Mouse (Mus musculus): ENCODE data around the gene Tinagl1.

Gene Tinagl1

DNA sequence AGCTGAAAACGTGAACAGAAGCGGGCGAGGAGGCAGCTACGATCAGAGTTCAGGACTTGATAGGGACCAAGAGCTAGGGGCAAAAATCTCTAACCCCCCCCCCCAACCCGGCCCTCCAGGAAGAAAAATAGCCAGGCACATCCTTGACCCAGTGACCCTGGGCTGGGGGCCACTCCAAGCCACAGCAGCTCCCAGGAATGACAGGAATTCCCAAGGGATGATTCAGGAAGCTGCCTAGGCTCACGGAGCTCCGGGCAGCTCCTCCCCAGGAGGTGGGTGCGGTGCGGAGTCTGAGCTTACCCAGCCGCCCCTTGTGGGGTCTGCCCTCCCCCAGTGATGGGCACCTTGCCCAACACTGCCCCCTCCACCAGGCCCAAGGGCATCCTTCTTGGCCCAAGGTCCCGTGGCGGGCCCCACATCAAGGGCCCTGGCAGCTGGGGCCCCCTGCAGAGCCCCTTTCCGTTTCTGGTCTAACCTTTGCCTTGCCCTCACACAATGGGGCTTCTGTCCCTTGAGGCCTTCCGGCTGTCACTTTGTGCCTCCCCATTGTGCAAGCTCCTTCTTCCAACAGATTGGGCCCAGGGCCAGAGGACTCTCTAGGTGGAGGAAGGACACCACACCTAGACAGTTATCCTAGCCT, at the start of gene Tinagl1:
TSS of gene Tinagl1 (minus strand) at position 51 of the 640 bp plus-strand sequence.
- peak; percentile 61 to 72 for DNase-seq

DNA sequence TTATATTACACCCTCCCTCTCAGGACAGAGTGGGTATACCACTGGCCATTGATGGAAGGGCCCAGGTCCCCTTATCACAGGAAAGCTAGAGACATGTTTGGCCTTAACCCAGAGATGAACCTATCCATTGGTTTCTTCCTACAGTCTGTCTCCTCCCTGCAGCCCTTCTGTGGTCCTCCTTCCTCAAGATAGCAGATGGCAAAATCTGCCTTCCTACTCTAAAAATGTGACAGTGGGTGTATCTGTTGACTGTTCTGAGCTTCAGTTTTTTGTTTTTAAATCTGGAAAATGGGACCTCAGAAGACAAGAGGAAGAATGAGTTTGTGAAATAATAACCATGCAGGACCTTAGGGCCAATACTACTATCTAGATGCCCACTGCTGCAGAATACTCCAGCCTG, 49.1 kb upstream of the Tinagl1 start:
- no peak for DNase-seq

DNA sequence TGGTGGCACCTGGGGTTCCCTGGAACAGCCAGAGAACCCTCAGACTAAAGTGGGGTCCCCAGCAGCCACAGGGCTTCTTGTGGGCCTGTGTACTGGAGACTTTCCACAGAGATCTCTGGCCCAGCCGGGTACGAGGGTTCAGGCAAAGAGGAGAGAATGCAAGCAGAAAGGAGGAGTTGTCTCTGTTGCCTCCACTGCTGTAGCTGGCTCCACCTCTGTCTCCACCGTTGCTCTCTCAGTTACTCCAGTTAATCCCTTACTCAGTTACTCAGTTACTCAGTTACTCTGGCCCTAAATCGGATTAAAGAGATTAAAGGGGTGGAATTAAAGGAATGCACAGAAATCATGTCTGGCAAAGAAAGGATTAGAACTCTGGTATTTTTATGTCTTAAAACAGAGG, 47.3 kb upstream of the Tinagl1 start, which contains the start of gene Gm853:
TSS of gene Gm853 (minus strand) at position 223 of the 400 bp plus-strand sequence.
- DNase-seq, result no peak

DNA sequence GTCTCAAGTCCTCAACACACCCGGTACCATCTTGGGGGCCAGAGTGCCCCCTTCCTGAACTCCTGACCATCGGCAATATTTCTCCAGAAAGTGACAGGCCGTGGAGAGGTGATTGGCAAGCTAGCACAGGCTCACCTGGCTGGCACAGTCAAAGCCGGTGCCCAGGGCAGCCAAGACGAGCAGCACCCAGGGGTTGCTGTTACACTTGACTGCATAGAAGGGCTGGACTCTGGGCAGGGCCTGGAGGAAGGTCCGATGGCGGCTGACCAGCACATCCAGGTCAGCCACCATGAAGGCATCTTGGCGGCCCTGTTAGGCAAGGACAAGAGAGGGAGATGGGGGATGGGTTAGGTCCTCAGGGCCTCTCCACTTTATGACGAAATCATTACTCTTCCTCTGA, 45.3 kb upstream of the Tinagl1 start:
- DNase-seq, result peak in 1 of 2 experiments; percentile 43

DNA sequence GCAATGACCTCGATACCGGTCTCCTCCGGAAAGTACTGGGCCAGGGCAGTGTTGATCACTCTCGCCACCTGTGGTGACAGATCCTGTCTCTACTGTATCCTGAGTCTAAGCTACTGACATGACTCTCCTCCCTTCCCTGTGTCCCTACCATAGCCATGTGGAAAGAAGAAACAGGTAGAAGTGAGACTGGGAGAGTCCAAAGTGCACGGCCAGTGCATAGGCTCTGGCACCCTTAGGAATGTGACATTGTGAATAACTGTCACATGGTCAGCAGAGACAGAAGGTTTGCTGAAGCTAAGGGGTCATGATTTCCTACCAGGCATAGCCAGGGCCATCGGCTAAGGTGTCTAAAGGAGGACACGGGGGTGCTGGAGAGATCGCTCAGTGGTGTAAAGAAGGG, 40.5 kb upstream of the Tinagl1 start:
- no peak for DNase-seq

DNA sequence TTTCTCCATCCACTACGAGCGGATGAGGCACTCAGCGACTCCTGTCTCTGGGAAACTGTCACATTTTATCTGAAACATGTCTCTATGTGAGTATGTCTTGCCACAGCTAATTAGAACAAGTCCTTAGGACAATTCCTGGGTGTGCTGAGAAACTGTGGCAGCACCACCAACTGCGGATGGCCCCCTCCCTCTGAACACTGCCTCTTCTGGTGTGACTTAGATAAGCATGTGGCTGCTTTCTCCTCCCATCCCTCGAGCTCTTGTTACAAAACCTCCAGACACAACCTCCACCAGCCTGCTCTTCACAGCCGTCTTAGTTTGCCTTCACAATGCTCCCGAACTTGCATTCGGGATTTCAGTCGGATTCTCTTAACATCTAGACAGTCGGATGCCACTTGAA, 38.9 kb upstream of the Tinagl1 start:
- DNase-seq, result no peak

DNA sequence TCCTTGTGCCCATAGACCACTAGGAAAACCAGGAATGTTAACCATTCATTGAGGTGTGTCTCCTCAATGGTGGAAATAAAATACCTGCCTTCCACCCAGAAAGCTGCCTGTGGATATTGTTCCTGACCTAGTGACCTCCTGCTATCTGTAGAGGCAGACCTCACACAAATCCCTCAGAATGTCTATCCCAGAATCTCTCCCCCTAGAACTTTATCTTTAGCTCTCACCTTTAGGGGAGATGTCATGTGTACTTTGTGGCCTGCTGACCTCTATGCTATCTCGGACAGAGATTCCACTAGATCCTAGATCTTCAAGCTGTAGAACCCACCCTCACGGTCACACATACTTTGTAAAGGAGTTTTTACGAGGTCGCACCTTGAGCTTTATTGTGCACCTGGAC, 38.3 kb upstream of the Tinagl1 start:
- DNase-seq, result no peak

DNA sequence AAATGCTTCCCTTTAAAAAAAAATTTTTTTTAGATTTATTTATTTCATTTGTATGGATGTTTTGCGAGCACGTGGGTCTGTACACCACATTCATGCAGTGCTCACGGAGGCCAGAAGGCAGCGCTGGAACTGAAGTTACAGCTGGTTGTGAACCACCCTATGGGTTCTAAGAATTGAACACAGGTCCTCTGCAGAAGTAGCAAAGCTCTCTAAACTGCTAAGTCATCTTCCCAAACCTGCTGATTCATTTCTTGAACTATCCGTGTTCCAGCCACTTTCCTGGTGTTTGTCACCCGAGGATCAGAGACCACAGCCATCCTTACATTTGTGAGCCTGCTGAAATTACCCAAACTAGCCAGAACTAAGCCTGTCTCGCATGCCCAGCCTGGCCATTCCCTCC, 37.5 kb upstream of the Tinagl1 start:
- DNase-seq, result no peak

DNA sequence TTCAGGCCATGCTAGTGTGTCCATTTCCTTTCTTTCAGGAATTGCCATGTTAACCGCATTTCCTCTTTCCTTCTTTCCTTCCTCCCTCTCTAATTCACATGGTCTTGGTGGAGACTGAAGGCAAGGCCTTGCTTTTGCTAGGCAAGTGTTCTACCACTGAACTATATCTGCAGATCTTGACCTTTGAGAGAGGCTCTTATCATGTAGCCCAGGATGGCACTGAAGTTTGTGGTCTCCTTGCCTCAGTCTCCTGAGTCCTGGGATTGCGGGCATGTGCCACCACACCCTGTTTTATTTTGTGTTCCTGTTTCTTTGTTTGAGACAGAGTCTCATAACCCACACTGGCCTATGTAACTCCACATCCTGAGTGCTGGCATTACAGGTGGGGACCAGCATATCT, 36.9 kb upstream of the Tinagl1 start:
- no peak for DNase-seq

DNA sequence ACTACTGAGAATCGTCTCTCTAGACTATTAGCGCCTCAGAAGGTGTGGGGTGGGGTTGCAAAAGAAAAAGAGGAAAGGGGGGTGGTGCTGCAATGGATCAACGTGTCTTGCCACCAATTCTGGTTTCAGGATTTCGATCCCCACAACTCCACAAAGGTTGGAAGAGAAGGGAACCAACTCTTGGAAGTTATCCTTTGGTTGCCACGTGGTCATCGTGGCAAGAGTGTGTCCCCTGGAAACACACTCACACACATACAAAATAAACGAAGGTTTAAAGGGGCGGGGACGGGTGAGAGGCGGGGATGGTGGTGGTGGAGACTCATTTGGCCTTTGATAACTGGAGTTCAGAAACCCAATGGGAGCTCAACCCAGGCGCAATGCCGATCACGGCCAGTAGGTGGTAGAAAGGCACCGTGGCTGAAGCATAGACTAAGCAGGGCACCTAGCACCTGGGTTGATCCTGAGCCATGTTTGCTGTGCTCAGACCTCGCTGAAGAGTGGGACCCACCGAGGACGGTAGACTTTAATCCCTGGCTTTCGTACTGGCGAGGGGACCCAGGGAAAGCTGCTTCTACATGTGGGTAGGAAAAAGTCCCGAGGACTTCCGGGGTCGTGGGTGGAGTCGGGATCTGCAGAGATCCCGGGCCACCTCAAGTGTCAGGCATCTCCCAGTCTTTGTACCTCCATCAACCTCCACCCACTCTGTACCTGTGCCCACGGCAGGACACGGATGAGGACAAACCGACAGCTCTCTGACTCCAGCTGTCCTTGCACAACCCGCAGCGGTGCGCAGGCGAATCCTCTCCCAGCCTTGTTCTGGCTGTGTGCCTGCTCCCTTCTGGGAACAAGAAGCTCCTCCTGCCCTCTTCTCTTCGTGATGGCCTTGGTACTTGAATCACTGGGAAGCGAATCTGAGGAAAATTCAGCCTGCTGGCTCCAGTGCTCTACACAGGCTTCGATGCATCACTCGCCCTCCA, 24.1 kb upstream of the Tinagl1 start:
- DNase-seq, result peak; percentile 93 to 95

DNA sequence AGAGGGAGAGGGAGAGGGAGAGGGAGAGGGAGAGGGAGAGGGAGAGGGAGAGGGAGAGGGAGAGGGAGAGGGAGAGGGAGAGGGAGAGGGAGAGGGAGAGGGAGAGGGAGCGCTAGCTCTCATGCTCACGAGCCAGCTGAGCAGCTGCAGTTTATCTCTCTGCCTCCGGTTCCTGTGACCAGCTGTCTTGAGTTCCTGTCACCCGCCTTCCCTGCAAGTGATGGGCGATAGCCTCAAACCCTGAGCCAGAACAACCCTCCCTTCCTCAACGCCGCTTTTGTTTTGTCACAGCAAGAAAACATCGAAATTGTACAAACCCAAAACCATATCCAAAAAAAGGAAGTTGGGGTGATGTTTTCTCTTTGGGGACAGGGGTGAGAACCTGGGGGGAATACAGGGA, 21.6 kb upstream of the Tinagl1 start:
- no peak for DNase-seq

DNA sequence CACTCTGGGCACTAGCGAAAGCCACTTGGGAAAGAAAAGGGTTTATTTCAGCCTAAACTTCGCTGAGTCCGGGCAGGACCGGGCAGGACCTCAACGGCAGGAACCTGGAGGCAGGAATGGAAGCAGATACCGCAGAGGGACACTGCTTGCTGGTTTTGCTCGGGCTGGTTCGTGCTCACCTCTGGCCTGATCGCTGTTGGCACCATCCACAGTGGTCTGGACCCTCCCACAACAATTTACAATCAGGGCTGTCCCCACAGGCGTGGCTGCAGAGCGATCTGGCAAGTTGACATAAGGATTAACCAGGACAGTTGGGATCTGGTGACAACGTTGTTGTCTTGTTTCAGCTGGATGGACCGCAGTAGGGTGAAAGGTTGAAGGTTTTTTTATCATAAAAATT, 21.0 kb upstream of the Tinagl1 start:
- no peak for DNase-seq

DNA sequence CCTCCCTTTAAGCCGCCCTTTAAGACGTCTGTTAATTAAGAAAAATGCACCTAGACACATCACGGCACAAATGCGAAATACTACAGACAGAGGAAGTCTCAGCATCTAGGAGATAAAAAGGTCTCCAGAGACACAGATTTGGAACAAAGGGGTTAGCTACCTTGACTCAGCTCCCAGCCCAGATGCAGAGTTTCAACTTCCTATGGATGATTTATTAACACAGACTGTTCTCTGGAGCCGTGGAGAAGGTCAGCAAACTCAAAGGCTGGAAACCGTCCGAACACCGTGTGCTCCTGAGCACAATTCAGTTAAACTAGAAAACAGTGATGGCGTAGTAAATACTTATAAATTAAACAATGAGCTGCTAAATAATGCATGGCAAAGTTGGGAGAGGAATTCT, 17.3 kb upstream of the Tinagl1 start:
- DNase-seq, result no peak

DNA sequence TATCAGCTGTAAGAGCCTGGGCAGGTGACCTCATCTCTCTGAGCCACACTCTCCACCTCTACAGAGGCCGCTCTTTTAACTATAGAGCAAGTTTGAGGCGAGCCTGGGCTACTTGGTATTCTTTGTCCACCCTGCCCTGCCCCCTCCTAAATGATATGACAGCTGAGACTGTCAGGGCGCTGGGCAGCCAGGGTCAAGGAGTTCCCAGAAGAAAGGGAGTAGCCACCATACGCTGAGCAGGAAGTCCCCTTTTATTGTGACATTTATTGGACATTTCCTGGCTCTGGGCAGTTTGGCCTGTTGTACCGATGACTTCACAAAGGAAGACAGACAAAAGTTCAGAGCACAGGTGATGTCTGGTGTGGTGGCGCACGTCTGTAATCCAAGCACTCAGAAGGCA, 14.7 kb upstream of the Tinagl1 start:
- no peak for DNase-seq

DNA sequence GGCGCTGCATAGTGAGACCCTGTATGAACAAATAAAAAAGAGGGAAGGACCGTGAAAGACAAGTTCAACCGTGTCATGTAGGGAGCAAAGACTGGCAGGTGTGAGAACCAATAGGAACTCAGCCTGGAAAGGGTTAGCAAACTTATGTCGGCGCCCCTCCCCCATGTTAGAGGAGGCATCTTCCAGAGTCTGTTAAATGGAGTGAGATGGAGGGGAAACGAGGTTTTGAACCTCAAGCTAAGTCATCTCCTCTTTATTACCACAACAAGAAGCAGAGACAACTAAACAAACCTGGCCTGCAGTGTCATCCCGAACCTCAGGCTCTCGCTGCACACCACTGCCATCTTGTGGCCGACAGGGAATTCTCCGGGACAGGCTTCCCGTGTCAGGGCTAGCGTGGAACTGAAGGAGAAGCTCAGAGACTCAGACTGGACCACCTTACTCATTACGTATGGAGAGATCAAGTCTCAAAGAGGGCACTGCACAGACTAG, 13.9 kb upstream of the Tinagl1 start:
- peak; percentile 89 to 91 for DNase-seq

DNA sequence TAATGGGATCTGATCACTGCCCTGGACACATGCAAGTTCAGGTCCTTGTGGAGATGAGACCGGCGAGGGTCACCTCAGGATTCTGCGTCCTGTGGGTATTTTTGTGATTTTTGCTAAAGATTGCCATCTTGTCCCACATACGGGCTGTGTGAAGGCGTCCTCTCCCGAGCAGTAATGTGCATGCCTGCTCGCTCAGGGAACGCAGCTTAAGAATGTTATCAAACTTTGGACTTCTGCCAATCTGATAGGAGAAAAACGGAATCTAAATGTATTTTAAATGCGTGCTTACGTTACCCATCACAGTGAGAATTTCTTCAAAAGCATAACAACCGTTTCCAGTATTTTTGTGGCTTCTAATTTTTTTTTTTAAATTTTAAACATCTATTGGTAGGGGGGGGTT, 12.0 kb upstream of the Tinagl1 start:
- DNase-seq, result no peak

DNA sequence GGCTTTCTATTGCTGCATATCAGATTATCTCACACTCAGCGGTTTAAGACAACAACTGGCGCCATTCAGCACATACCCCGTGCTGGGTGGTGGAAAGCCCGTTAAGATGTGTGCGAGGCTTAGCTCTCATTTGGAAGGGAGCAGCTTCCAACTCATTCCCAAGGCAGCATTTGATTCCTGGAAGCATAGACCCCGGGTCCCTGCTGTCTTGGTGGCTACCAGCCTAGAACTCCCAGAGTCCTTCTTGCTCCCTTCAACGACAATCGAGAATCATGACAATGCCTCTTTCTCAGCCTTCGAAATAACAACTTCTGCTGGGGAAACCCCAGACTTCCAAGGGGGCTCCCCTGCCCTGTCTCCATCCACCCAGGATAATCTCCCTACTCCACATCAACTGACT, 11.5 kb upstream of the Tinagl1 start:
- no peak for DNase-seq

DNA sequence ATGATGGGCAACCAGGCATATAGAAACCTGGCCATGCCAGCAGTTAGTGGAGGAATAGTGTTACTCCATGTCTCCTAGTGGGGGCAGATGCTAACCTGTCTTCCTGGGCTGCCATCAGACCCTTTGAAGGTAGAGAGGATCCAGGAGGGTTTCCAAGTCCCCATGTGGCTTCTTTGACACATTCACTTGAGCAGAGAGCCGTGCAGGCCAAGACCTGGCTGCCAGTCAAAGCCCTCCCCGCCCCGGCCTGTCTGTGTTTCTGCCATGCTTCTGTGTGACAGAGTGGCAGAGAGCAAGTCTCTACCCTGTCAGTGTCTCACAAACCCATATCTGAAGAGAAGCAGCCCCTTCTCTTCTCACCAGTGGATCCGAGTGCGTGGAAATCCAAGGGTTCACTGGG, 9.0 kb upstream of the Tinagl1 start:
- DNase-seq, result no peak

DNA sequence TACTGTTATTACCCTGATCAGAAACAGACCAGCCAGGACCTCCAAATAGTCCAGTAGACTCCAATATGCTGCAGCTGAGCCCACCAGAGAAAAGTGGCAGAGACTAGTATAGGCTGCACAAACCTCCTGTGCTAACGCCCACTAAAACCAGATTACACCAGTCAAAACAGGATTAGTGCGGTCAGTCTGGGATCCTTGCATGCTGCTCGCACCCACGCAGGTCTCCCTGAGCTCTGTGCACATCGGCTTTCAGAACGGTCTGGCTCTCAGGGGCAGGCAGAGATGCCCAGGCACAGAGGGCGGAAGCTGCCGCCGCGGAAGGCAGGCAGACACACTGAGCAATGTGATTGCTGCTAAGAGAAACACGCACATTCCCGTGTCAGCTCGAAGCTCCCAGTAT, 8.1 kb upstream of the Tinagl1 start:
- DNase-seq, result no peak

DNA sequence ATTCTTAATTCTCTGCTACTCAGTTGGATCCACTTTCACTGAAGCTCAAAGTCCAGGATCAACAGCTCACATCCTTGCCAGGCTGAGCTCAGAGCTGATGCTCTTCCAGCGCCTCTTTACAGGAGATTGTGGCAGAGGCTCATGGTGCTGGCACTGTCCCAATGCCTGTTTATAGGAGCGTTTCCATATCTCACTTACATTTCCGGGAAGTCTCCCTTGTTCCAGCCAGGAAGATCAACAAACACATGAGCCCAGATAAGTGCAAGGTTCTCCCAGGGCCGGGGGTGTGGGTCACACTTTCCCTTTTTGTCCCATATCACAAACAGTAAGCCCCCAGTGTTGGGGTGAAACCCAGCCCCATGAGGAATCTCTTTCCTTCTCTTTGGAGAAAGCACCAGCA, 7.0 kb upstream of the Tinagl1 start:
- DNase-seq, result peak; percentile 36 to 55

DNA sequence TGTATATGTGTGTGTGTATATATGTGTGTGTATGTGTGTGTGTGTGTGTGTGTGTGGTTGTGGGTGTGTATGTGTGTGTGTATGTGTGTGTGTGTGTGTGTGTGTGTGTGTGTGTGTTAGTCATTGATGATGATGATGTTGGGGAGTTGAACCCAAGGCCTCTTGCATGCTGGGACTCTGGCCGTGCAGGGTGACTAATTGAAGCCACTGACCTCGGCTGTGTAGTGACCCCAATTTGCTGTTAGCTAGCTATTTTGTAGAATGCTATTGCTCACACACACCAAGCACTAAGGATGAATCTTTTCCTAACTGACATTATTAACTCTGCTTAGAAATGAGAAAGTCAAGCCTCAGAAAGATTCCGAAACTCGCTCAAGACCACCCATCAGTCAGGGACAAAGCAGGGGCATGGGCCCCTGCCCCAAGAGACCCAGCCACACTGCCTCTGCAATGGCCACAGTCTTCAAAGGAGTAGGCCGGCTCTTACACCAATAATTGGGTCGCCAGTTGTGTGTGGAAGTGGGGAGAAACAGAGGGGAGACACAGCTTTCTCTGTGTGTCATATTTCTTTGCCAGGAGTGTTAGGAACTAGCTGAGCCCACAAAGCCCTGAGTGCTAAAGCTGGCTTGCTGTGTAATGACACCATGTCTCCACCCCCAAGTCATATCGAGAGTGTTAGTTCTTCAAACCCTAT, 6.1 kb upstream of the Tinagl1 start:
- no peak for DNase-seq

DNA sequence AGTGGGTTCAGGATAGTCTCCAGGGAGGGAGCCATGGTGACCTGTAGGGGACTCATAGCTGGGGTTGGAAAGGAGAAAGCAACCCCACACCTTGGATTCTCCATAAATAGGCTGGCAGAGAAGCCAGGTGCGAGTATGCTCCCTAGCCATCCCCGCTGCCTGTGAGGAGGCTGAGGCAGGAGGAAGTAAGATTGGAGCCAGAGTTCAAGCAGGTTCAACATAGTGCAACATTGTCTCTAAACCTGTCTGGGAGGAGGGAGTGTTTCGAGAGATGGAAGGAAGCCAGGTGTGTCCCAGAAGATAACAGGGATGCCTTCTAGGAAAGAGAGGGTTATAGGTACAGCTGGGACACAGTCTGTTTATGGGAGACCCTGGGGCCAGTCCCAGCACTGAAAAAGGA, 5.0 kb upstream of the Tinagl1 start:
- no peak for DNase-seq

DNA sequence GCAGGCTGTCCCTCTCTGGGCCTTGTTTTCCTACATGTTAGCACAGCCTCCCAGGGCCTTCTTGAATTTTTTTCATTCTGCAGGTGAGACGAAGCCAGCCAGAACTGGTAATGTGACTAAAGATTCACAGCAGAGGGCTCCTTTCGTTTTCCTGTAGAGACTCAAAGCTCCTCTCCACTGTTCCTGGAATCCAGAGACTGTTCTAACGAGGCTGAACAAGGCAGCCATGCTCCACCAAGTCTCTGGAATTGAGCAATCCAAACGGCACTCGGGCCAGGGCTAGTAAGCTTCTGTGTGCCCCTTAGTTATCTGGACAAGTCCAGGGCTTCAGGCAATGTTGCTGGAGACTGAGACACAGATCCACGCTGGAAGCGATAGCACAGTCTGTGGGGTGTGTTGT, 2.6 kb upstream of the Tinagl1 start:
- DNase-seq, result peak in 1 of 2 experiments; percentile 54
